Mouse (Mus musculus) liver, embryonic 14.5 days (tissue): ENCODE results near the gene Neu4.
"Not testable (repeated sequence)": the region's sequence is repeated elsewhere in the genome, so short reads cannot be mapped to it uniquely, and the experiment has no call there.

Experiments
- CTCF ChIP-seq: IDR thresholded peaks from 2 replicates; pipeline ENCODE4 v1.5.1; 2016; ENCODE audit warnings: antibody characterized with exemption, low read depth, control low read depth
- EP300 ChIP-seq: IDR thresholded peaks from 2 replicates; pipeline ENCODE4 v1.6.1; 2016; ENCODE audit warnings: antibody characterized with exemption, low read depth

GRCm38 (mm10) chr1:94058281-94058680, 38.0 kb downstream of the Neu4 start:
- TF ChIP-seq CTCF, EP300: not testable (repeated sequence)
